Mouse (Mus musculus) C2C12 (cell line): ENCODE data around the gene Hoxb4.

Source experiments
- CTCF ChIP-seq: IDR thresholded peaks from one replicate; pipeline ENCODE4 v1.5.1; 2011; ENCODE audit not compliant: control insufficient read depth, insufficient read depth, insufficient read length
- MYOD1 ChIP-seq: IDR thresholded peaks from one replicate; pipeline ENCODE4 v1.6.1; 2011; ENCODE audit warnings: low read depth; ENCODE audit not compliant: control insufficient read depth, insufficient read length
- MYOG ChIP-seq: IDR thresholded peaks from one replicate; pipeline ENCODE4 v1.6.1; 2011; ENCODE audit not compliant: control insufficient read depth, insufficient read length; ENCODE audit errors: extremely low read depth
- USF1 ChIP-seq: IDR thresholded peaks from one replicate; pipeline ENCODE4 v1.6.1; 2011; ENCODE audit warnings: low read depth, mild to moderate bottlenecking, control low read depth, moderate library complexity

DNA sequence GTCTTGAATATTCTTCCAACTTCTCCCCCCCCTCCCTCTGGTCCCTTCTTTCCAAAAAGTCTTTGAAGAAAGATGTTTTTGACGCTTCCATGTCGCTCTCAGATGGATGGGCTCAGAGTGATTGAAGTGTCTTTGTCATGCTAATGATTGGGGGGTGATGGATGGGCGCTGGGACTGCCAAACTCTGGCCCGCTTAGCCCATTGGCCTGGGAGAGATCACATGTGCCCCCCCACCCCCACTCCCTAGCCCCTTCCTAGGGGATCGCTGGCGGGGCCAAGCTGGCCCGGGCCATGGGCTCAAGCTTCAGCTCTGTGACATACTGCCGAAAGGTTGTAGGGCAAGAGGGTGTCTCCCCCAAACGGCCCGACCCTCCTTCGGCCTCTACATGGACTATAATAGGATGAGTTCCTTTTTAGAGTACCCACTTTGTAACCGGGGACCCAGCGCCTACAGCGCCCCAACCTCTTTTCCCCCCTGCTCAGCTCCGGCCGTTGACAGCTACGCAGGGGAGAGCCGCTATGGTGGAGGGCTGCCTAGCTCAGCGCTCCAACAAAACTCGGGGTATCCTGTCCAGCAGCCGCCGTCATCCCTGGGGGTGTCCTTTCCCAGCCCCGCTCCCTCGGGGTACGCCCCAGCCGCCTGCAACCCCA, 47.5 kb downstream of the Hoxb4 start, which contains the start of gene Hoxb1:
- TF ChIP-seq CTCF (no peak), MYOD1 (no peak), USF1 (no peak), MYOG (no peak)
